Mouse (Mus musculus) midbrain, embryonic 10.5 days (tissue): ENCODE results near the gene Slc52a3. TPM values are rescaled to one million over a fixed set of nuclear protein-coding genes. Genes with fewer than 3 reads are reported as not detected.

ENCODE experiments used
- microRNA counts: library from miRNA; unstranded; fragments of <30 nt; microRNA quantifications from one replicate; lab custom pipeline; 2017
- microRNA-seq: library from miRNA; unstranded; fragments of <30 nt; microRNA quantifications from one replicate; pipeline ENCODE4, GENCODE M21; 2017
- polyA plus RNA-seq: library from polyadenylated mRNA; unstranded; fragments of >200 nt; fragmentation: Nextera tagmentation; extraction: Ambion mirVana; gene quantifications from 2 replicates; pipeline ENCODE4 v1.2.1, GENCODE M21; 2016

Slc52a3 gene
- polyA plus RNA-seq, 1 experiment from 2014 or later = 0.81 TPM

MicroRNA genes within 50 kb of the gene (microRNA counts, 519-probe panel; counts per million panel counts)
- not detected for microRNA mmu-miR-1953 (lab: Ali Mortazavi, UCI)

Small RNAs within 50 kb of the gene (microRNA-seq; reads per million reads assigned to microRNA genes)
- gene Mir1953 = 0.90 reads per million

Other genes with a start within 250 kb of the Slc52a3 start
- 0.14 and 0.21 TPM in 2 replicates for gene Rspo4, start 153.6 kb upstream of the Slc52a3 start, polyA plus RNA-seq
- 0.06 and 0.32 TPM in 2 replicates for gene Angpt4, start 85.3 kb upstream of the Slc52a3 start, polyA plus RNA-seq
- 79.8 and 108 TPM in 2 replicates for gene Fam110a, start 16.3 kb upstream of the Slc52a3 start, polyA plus RNA-seq
- 2.2 and 4.7 TPM in 2 replicates for gene Scrt2, start 85.0 kb downstream of the Slc52a3 start, polyA plus RNA-seq
- gene Srxn1, start 109.0 kb downstream of the Slc52a3 start, polyA plus RNA-seq = 14.8 and 18.5 TPM in 2 replicates
- gene Tcf15, start 147.1 kb downstream of the Slc52a3 start, polyA plus RNA-seq = 1.9 and 3.0 TPM in 2 replicates
- 79.1 and 82.7 TPM in 2 replicates for gene Csnk2a1, start 230.3 kb downstream of the Slc52a3 start, polyA plus RNA-seq